Mouse (Mus musculus) neural tube, embryonic 12.5 days (tissue): ENCODE results near the gene Tyms. TPM values are rescaled to one million over a fixed set of nuclear protein-coding genes. Genes with fewer than 3 reads are reported as not detected.
A peak's percentile ranks its signal among the peaks of the same experiment; 100 is the strongest.
"Not testable (repeated sequence)": the region's sequence is repeated elsewhere in the genome, so short reads cannot be mapped to it uniquely, and the experiment has no call there.

Experiments used
- ATAC-seq: fragments of 200-750 bp; cut with Nextera tagmentation; 2 replicates; pipeline ENCODE4 v1.8.0; 2017; ENCODE audit warnings: low read depth, mild to moderate bottlenecking, moderate TSS enrichment, moderate library complexity; ENCODE audit not compliant: low FRiP score
- H3K27ac ChIP-seq: fragments of 300-500 bp; sonication (generic); 2 replicates; pipeline ENCODE4 v1.5.1; 2016
- H3K27me3 ChIP-seq: fragments of 300-500 bp; sonication (generic); replicated peaks from 2 replicates; pipeline ENCODE4 v1.6.1; 2016; ENCODE audit warnings: mild to moderate bottlenecking
- H3K36me3 ChIP-seq: fragments of 300-500 bp; sonication (generic); 2 replicates; pipeline ENCODE4 v1.6.1; 2016; ENCODE audit warnings: mild to moderate bottlenecking
- H3K4me1 ChIP-seq: fragments of 300-500 bp; sonication (generic); 2 replicates; pipeline ENCODE4 v1.6.1; 2016
- H3K4me2 ChIP-seq: fragments of 300-500 bp; sonication (generic); replicated peaks from 2 replicates; pipeline ENCODE4 v1.6.1; 2016; ENCODE audit warnings: mild to moderate bottlenecking
- H3K4me3 ChIP-seq: fragments of 300-500 bp; sonication (generic); 2 replicates; pipeline ENCODE4 v1.5.1; 2016
- H3K9ac ChIP-seq: fragments of 300-500 bp; sonication (generic); 2 replicates; pipeline ENCODE4 v1.6.1; 2016; ENCODE audit warnings: mild to moderate bottlenecking
- H3K9me3 ChIP-seq: fragments of 300-500 bp; sonication (generic); 2 replicates; pipeline ENCODE4 v1.6.1; 2016; ENCODE audit warnings: mild to moderate bottlenecking
- WGBS: fragments of 180-500 bp; shearing (Covaris S2); methylation state at CpG from one replicate; pipeline ENCODE4 v1.1.7; 2016; 5-methylcytosine and 5-hydroxymethylcytosine counted together
- polyA plus RNA-seq: library from polyadenylated mRNA; unstranded; fragments of >200 nt; fragmentation: Nextera tagmentation; extraction: Ambion mirVana; gene quantifications from 2 replicates; pipeline ENCODE4 v1.2.1, GENCODE M21; 2016

Tyms gene
- polyA plus RNA-seq, 1 experiment from 2014 or later, result 140 TPM

GRCm38 (mm10) chr5:30095731-30096130 is 22.3 kb upstream of the Tyms start:
- Histone ChIP-seq H3K27me3 (0 out of 2 replicates have a peak, but pooled peaks cover 2% of the 10 kb centered on the region), H3K27ac (no peak overlapping the region), H3K4me3 (no peak overlapping the region), H3K4me2 (no peak overlapping the region), H3K9ac (no peak overlapping the region), H3K36me3 (no peaks in the 10 kb centered on the region), H3K9me3 (no peaks in the 10 kb centered on the region), H3K4me1 (no peaks in the 10 kb centered on the region)
- 77% methylated on average over 6 of the region's 6 CpGs for WGBS
- ATAC-seq, result no peak

DNA sequence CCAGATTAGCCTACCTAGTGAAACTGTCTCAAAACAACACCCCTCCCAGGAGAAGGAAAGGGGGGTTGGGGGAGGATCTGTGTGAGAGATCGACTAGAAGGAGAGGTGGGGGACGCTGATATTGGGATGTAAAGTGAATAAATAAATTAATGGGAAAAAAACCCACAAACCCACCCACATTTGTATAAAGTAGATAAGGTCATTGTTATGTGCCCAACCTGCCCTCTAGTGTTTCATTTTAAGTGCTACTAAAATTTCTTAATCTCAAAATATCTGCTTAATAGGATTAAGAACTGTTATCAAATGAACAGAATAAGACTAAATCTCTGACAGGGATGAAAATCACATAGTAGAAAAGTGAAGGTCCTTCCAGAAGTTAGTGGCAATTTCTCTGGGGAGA is 21.0 kb upstream of the Tyms start:
- H3K27ac ChIP-seq, result no peak overlapping the region
- no peak overlapping the region for H3K4me3 ChIP-seq
- H3K4me1 ChIP-seq, result no peaks in the 10 kb centered on the region
- H3K9ac ChIP-seq, result no peak overlapping the region
- H3K36me3 ChIP-seq, result no peaks in the 10 kb centered on the region
- H3K9me3 ChIP-seq, result no peaks in the 10 kb centered on the region
- H3K4me2 ChIP-seq, result no peak overlapping the region
- 66% methylated on average over 2 of the region's 2 CpGs for WGBS
- 0 out of 2 replicates have a peak, but pooled peaks cover 2% of the 10 kb centered on the region for H3K27me3 ChIP-seq
- ATAC-seq, result no peak

GRCm38 (mm10) chr5:30092701-30093100 is 19.3 kb upstream of the Tyms start:
- no peak overlapping the region for H3K4me2 ChIP-seq
- H3K4me3 ChIP-seq, result no peak overlapping the region
- ATAC-seq, result no peak
- H3K27ac ChIP-seq, result no peak overlapping the region
- no peaks in the 10 kb centered on the region for H3K36me3 ChIP-seq
- WGBS, result 60% methylated on average over 13 of the region's 13 CpGs
- H3K27me3 ChIP-seq, result 0 out of 2 replicates have a peak, but pooled peaks cover 2% of the 10 kb centered on the region
- H3K4me1 ChIP-seq, result no peaks in the 10 kb centered on the region
- no peak overlapping the region for H3K9ac ChIP-seq
- no peaks in the 10 kb centered on the region for H3K9me3 ChIP-seq

DNA sequence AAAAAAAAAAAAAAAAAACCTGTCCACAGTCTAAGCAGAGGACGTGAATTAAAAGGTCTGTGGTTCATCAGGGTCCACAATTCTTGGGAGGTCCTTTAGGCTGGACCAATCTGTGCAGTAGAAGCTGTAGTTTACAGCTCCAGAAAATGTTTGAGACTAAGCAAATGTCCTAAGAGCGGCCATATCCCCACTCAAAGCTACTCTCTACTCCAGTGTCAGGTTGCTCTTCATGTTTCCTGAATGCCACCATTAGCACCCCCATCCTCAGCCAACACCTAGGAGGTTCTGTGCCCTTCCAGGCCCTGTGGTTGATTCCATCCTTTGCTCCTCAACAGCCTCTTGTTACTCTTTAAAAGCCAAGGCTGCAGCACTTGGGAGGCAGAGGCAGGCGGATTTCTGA is 1.0 kb downstream of the Tyms start:
- H3K27me3 ChIP-seq, result no peaks in the 10 kb centered on the region
- WGBS, result 67% methylated on average over 3 of the region's 3 CpGs
- 0 out of 2 replicates have a peak, but pooled peaks cover 6% of the 10 kb centered on the region for H3K4me1 ChIP-seq
- H3K4me2 ChIP-seq, result peak overlapping the region; percentile 73
- peaks cover 24% of the 10 kb centered on the region for H3K36me3 ChIP-seq
- no peak overlapping the region for H3K27ac ChIP-seq
- ATAC-seq, result no peak
- peak overlapping the region; percentile 66 for H3K4me3 ChIP-seq
- H3K9me3 ChIP-seq, result no peaks in the 10 kb centered on the region
- peak overlapping the region; percentile 76 for H3K9ac ChIP-seq

DNA sequence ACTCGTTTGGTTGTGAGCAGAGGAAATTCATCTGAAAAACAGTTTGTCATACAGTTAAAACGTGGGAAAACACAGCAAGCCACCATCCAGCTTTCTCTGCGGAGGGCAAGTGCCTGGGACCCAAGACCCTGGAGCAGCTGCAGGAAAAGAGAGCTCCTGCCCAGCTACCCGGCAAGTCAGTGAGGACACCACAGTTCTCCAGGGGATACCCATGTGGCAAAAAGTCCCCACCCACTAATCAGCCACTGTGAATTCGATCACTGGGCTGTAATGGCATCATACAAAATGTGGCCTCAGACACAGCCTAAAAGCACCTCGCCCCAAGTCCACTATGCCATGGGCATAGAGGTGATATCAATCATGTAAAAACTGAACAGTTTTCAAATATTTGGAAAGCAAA is 1.7 kb downstream of the Tyms start:
- peak overlapping the region; percentile 73 for H3K4me2 ChIP-seq
- WGBS, result 80% methylated on average over 6 of the region's 6 CpGs
- H3K36me3 ChIP-seq, result peaks cover 25% of the 10 kb centered on the region
- H3K27ac ChIP-seq, result no peak overlapping the region
- no peak overlapping the region for H3K4me3 ChIP-seq
- H3K9me3 ChIP-seq, result no peaks in the 10 kb centered on the region
- H3K4me1 ChIP-seq, result 0 out of 2 replicates have a peak, but pooled peaks cover 6% of the 10 kb centered on the region
- no peak for ATAC-seq
- H3K27me3 ChIP-seq, result no peaks in the 10 kb centered on the region
- H3K9ac ChIP-seq, result no peak overlapping the region

DNA sequence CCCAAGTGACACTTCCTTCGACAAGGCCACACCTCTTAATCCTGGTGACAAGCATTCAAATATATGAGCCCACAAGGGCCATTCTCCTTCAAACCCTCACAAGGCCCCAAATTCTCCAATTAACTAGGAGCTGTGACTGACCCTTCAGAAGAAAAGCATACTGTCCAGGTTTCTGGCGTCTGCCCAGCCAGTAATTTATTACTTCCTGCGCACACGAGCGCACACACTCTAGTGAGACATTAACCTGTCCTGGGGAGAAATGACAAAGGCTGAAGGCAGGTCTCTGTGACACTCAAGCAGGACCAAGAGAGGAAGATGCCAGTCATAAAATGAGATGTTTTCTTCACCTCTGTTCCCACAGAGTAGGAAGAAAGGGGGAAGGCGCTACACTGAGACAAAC is 5.7 kb downstream of the Tyms start:
- Histone ChIP-seq H3K9me3 (no peaks in the 10 kb centered on the region), H3K4me2 (no peak overlapping the region), H3K27me3 (no peaks in the 10 kb centered on the region), H3K4me3 (no peak overlapping the region), H3K36me3 (peaks cover 42% of the 10 kb centered on the region), H3K4me1 (0 out of 2 replicates have a peak, but pooled peaks cover 6% of the 10 kb centered on the region), H3K9ac (no peak overlapping the region), H3K27ac (no peak overlapping the region)
- 39% methylated on average over 6 of the region's 6 CpGs for WGBS
- no peak for ATAC-seq

DNA sequence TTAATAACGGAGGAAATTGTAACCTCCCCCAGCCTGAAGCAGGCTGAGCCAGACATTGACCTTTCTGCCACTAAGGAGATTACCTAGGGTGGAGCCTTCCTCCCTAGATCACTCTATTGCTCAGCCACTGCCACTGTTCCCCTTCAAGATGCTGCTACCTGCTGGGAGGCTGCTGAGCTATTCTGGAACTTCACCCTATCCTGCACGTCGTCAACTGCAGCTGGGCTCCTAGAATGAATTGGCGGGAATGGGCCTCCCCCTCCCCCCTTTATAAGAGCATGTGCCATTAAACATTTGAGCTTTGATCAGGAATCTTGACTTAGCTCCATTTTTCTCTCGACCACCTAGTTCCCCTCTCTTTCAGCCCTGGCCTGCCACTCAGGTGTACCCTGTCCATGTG is 13.8 kb downstream of the Tyms start:
- ATAC-seq, H3K27me3 ChIP-seq, H3K27ac ChIP-seq, H3K9ac ChIP-seq, H3K9me3 ChIP-seq, H3K4me2 ChIP-seq, H3K4me1 ChIP-seq, H3K4me3 ChIP-seq: not testable (repeated sequence)
- peaks cover 30% of the 10 kb centered on the region for H3K36me3 ChIP-seq
- WGBS, result 59% methylated on average over 5 of the region's 5 CpGs

DNA sequence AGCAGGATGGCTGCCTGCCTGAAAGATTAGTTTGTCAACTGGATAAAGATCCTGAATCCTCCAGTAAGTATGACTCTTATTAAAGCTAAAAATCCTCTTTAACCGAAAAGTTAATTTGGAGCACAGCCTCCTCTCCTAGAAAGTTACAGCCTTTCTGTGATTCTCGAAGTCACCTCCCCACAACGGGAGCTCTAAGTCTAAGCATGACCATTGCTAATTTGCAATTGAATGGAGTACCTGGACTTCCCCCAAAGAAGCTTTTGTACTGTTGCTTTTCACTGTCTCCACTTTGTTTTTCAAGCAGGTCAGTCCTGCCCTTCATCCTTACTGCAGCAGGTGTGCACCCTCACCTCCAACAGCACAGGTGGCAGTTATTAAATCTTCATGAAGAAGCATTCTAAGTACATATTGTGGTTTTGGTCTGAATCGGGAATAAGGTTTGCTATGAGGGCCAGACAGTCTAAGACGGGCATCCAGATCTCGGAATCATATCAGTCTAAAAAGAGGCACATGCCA is 15.1 kb downstream of the Tyms start:
- H3K9me3 ChIP-seq, result no peaks in the 10 kb centered on the region
- no peak overlapping the region for H3K9ac ChIP-seq
- no peaks in the 10 kb centered on the region for H3K27me3 ChIP-seq
- WGBS, result 61% methylated on average over 6 of the region's 6 CpGs
- no peaks in the 10 kb centered on the region for H3K4me1 ChIP-seq
- no peak for ATAC-seq
- no peak overlapping the region for H3K4me2 ChIP-seq
- no peak overlapping the region for H3K4me3 ChIP-seq
- peaks cover 24% of the 10 kb centered on the region for H3K36me3 ChIP-seq
- no peak overlapping the region for H3K27ac ChIP-seq

DNA sequence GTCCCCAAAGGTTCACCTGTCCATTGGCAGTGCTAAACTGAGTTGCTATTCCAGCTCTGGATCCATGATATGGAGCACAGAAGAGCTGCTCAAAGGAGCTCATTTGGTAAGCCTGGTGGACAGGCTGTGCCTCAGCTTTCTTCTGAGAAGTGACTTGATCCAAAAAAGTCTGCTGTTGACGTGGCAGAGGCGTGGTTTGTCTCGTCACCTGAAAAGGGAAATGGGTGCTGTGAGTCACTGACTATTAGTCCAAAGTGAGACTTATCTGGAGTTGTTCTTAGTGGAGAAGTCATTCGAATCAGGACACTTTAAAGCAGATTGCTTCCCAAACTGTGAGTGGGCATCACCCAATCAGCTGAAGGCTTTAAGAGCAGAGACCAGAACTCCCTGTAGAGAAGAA is 33.6 kb downstream of the Tyms start:
- not testable (repeated sequence) for H3K4me1 ChIP-seq, H3K9me3 ChIP-seq, H3K4me3 ChIP-seq, ATAC-seq, H3K27ac ChIP-seq, H3K9ac ChIP-seq, H3K27me3 ChIP-seq, H3K4me2 ChIP-seq, H3K36me3 ChIP-seq
- 82% methylated on average over 4 of the region's 4 CpGs for WGBS

DNA sequence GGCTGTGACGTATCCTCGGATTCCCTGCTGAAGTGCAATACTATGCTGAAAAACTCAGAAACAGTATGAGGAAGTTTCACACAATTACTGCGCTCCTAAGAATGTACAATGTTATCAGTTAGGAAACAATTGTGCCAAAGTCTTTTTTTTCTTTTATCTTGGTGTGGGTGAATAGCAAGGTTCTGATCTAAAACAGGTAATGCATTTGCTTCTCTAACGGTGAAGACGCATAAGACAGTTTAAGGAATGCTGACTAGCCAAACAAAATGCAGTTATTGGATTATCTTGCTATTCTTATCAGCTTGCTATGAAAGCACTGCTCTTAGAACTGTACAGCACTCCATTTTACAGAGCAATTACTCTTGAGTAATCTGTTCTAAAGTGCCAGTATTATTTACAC is 34.1 kb downstream of the Tyms start:
- H3K9ac ChIP-seq, H3K4me1 ChIP-seq, ATAC-seq, H3K27ac ChIP-seq, H3K27me3 ChIP-seq, H3K36me3 ChIP-seq, H3K4me3 ChIP-seq, H3K9me3 ChIP-seq, H3K4me2 ChIP-seq: not testable (repeated sequence)
- WGBS, result 94% methylated on average over 5 of the region's 5 CpGs

DNA sequence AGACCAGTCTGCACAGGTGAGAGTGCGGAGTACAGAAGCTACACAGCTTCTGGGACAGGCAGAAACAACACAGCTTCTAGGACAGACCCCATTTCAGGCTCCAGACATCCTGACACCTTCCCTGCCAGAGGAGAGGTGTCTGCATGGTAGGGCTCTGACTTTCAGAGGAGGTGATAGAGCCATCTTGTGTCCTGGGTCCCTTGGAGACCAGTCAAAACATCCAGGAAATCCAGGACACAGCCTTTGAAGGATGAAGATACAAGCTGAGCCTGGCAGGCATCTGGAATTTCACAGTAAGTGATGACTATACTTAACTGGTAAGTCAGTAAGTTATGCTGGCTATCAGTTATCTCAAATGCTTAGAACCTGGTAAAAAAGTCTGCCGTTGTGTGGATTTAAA is 36.3 kb downstream of the Tyms start:
- not testable (repeated sequence) for H3K4me1 ChIP-seq, H3K4me2 ChIP-seq, H3K36me3 ChIP-seq, H3K27me3 ChIP-seq, ATAC-seq, H3K4me3 ChIP-seq, H3K9me3 ChIP-seq, H3K27ac ChIP-seq, H3K9ac ChIP-seq
- WGBS, result 95% methylated on average over 2 of the region's 2 CpGs

DNA sequence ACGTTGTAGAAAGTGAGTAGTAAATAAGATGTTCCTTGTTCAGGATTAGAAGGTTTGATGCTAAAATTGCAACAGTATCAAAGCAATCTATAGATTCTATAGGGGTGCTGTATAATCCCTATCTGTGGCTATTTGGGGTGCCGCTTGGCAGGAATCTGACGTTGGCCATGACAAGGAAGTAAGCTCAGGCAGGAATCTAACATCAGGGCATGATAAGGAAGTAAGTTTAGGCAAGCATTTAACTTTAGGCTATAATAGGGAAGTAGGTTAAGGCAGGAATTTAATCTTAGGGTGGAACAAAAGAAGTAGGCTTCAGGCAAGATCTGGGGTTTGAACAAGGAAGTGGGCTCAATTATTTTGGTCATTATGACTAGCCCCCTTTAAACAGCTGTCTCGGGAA is 37.6 kb downstream of the Tyms start:
- H3K4me2 ChIP-seq, H3K27ac ChIP-seq, H3K9me3 ChIP-seq, ATAC-seq, H3K4me3 ChIP-seq, H3K36me3 ChIP-seq, H3K4me1 ChIP-seq, H3K27me3 ChIP-seq, H3K9ac ChIP-seq: not testable (repeated sequence)
- 92% methylated on average over 4 of the region's 4 CpGs for WGBS

DNA sequence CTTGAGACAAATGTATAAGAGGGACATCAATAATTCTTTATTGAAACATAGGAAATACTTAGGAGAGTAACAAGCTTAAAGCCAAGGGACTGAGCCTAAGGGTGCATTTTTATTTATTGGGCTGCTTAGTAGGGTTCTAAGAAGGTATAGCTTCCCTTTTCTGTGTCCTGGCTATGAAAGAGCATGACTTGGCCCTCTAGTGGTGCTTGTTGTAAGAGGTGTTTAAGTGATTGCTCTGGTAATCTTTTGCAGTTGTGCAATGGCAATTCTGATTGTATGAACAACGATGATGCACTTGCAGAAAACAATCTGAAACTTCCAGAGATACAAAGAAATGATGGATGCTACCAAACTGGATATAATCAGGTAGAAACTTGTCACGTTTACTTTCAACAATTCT is 58.8 kb downstream of the Tyms start:
- no peak overlapping the region for H3K4me3 ChIP-seq
- no peak for ATAC-seq
- 75% methylated on average over 2 of the region's 2 CpGs for WGBS
- no peaks in the 10 kb centered on the region for H3K9me3 ChIP-seq
- no peak overlapping the region for H3K9ac ChIP-seq
- H3K4me1 ChIP-seq, result no peaks in the 10 kb centered on the region
- H3K4me2 ChIP-seq, result no peak overlapping the region
- H3K36me3 ChIP-seq, result no peaks in the 10 kb centered on the region
- H3K27me3 ChIP-seq, result no peaks in the 10 kb centered on the region
- H3K27ac ChIP-seq, result no peak overlapping the region
